ENCODE assay signal across 18 mouse cellular contexts in the genomic region with DNA sequence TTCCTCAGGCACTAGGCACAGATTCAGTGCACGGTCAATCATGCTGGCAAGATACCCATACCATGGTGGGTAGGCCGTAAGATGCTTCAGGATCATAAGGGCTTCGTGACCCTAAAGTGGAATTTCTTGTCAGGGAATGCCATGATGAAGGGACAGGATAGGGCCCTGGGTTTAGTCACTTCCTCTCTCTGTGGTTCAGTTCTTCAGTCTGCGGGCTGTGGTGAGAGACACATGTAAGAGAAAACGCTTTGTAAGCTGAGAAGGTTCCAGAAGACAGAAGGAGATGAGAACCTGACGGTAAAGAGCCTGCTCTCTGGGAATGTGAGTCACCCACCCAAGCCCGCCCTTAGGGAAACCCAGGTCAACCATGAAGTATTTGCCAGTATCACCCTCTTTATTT. TPM values are rescaled to one million over a fixed set of nuclear protein-coding genes. Genes with fewer than 3 reads are reported as not detected.
A peak's percentile ranks its signal among the peaks of the same experiment; 100 is the strongest.
DNase-seq lines count a peak whose midpoint lies in the region; ATAC-seq and TF ChIP-seq lines count a peak whose summit lies in the region.
"Had no signal": no experiment of that assay in that cellular context is flagged by ENCODE, and none has a peak within 500 bp of the region (broad histone marks: within the 10 kb centered on the region; RNA-seq: fewer than 3 reads in every experiment).

No protein-coding gene starts in this region.

- H3K4me3 ChIP-seq in kidney, postnatal 0 days (replicated peaks; ENCODE audit: low read depth, low read length), result no peak overlapping the region
- H3K4me3 ChIP-seq in macrophage (ENCODE audit: inconsistent target), result no peak overlapping the region
- H3K4me3 ChIP-seq: embryonic facial prominence, embryonic 12.5 days; forebrain, embryonic 10.5 days; heart, embryonic 10.5 days; liver, embryonic 13.5 days had no signal

- no peak overlapping the region for H3K4me2 ChIP-seq in kidney, postnatal 0 days (ENCODE audit: low read length)
- H3K4me2 ChIP-seq: embryonic facial prominence, embryonic 12.5 days; liver, embryonic 13.5 days had no signal

- H3K4me1 ChIP-seq in kidney, postnatal 0 days (replicated peaks; ENCODE audit: insufficient read depth, low read length), result no peaks in the 10 kb centered on the region
- H3K4me1 ChIP-seq: heart, embryonic 10.5 days; liver, embryonic 13.5 days had no signal

- TF ChIP-seq CTCF in kidney, postnatal 0 days (IDR thresholded peaks at IDR 0.05; ENCODE audit: low read depth), result no peak

- no peak for ATAC-seq in kidney, postnatal 0 days (replicated peaks; ENCODE audit: low FRiP score, low read depth)

- H3K36me3 ChIP-seq in kidney, postnatal 0 days (ENCODE audit: insufficient read depth, low read length), result no peaks in the 10 kb centered on the region
- H3K36me3 ChIP-seq in macrophage (ENCODE audit: inconsistent target), result no peaks in the 10 kb centered on the region
- H3K36me3 ChIP-seq: embryonic facial prominence, embryonic 12.5 days; forebrain, embryonic 10.5 days; heart, embryonic 10.5 days; liver, embryonic 13.5 days had no signal

- no peaks in the 10 kb centered on the region for H3K27me3 ChIP-seq in kidney, postnatal 0 days (ENCODE audit: insufficient read depth, low read length)
- H3K27me3 ChIP-seq: embryonic facial prominence, embryonic 12.5 days; liver, embryonic 13.5 days had no signal

- DNase-seq in kidney, postnatal 0 days (ENCODE audit: low spot score), result peak; percentile 19
- no peak for DNase-seq in kidney, adult 11 months
- DNase-seq in T-cell, adult 2 months (ENCODE audit: low spot score), result peak; percentile 68
- DNase-seq in thymus, postnatal 0 days (ENCODE audit: low spot score), result peak; percentile 66
- no peak for DNase-seq in urinary bladder, postnatal 36 days (ENCODE audit: low spot score in 2 of 2)
- no peak for DNase-seq in adrenal gland, adult 18-20 months (ENCODE audit: low spot score in 2 of 2)
- DNase-seq in adrenal gland, postnatal 25 days, result no peak
- DNase-seq: adrenal gland, adult 8-10 months; cerebellum, postnatal 25 days; heart, postnatal 36 days; kidney, postnatal 36 days; left cerebral cortex, postnatal 4 days; liver, embryonic 13.5 days; midbrain, embryonic 14.5 days had no signal

- no peak overlapping the region for H3K9ac ChIP-seq in kidney, postnatal 0 days (ENCODE audit: low read depth, low read length)
- H3K9ac ChIP-seq: embryonic facial prominence, embryonic 12.5 days; liver, embryonic 13.5 days had no signal

- no peaks in the 10 kb centered on the region for H3K79me2 ChIP-seq in macrophage (ENCODE audit: inconsistent target)

- H3K9me3 ChIP-seq in kidney, postnatal 0 days (replicated peaks; ENCODE audit: low read length), result no peaks in the 10 kb centered on the region
- H3K9me3 ChIP-seq: embryonic facial prominence, embryonic 12.5 days; heart, embryonic 10.5 days; liver, embryonic 13.5 days had no signal

- 65% methylated on average over 7 of the region's 7 CpGs for WGBS in kidney, postnatal 0 days
- 22% methylated on average over 6 of the region's 7 CpGs for WGBS in macrophage (ENCODE audit: missing documents)

- H3K27ac ChIP-seq in kidney, postnatal 0 days, result no peak overlapping the region
- peak overlapping the region; percentile 12; the same call in 1 of the 2 replicates for H3K27ac ChIP-seq in macrophage
- H3K27ac ChIP-seq: embryonic facial prominence, embryonic 12.5 days; forebrain, embryonic 10.5 days; heart, embryonic 10.5 days; liver, embryonic 13.5 days had no signal

RNA-seq across cellular contexts. Expression of a gene that starts 19.8 kb away (rescaled TPM):
- 3.6 TPM in 2 replicates for polyA plus RNA-seq in kidney, postnatal 0 days (2015; fragmentation: Nextera tagmentation; extraction: Ambion mirVana)
- total RNA-seq in macrophage (2018; cell fraction: chromatin; rRNA removed), result 1 to 10 TPM in 21 of 26 experiments, under 1 TPM in 5; 0.40 to 8.2 (median 3.2) TPM
- 1 to 10 TPM in 13 of 26 experiments, under 1 TPM in 13; 0.22 to 4.1 (median 1.2) TPM for total RNA-seq in macrophage (2018; cell fraction: cytosol; rRNA removed)
- total RNA-seq in macrophage (2018; cell fraction: nucleus; rRNA removed), result 1 to 10 TPM in 21 of 26 experiments, under 1 TPM in 5; 0.21 to 9.6 (median 2.3) TPM
- polyA plus RNA-seq in macrophage (2018), result 0.38 to 3.1 TPM (median 1.9 TPM) in 3 replicates
- 0.91 and 2.0 TPM in 2 replicates for polyA plus RNA-seq in thymus, postnatal 0 days (2015; fragmentation: Nextera tagmentation; extraction: Ambion mirVana)
- 10 to 100 TPM in 1 of 2 experiments, 1 to 10 TPM in 1; 8.6 to 10.1 TPM for total RNA-seq in adrenal gland, adult 18-20 months (2021)
- 5.6 and 6.1 TPM in 2 replicates for total RNA-seq in adrenal gland, postnatal 25 days (2021)

RNA-seq across cellular contexts. Expression of a gene that starts 31.9 kb away (rescaled TPM):
- polyA plus RNA-seq in kidney, postnatal 0 days (2015; fragmentation: Nextera tagmentation; extraction: Ambion mirVana), result 173 and 178 TPM in 2 replicates
- 10 to 100 TPM in 24 of 26 experiments, 1 to 10 TPM in 2; 4.3 to 76.9 (median 28.8) TPM for total RNA-seq in macrophage (2018; cell fraction: chromatin; rRNA removed)
- 100 to 1,000 TPM in 4 of 26 experiments, 10 to 100 TPM in 22; 46.0 to 119 (median 71.5) TPM for total RNA-seq in macrophage (2018; cell fraction: cytosol; rRNA removed)
- 100 to 1,000 TPM in 9 of 26 experiments, 10 to 100 TPM in 17; 51.3 to 143 (median 78.9) TPM for total RNA-seq in macrophage (2018; cell fraction: nucleus; rRNA removed)
- polyA plus RNA-seq in macrophage (2018), result 105 to 185 TPM (median 109 TPM) in 3 replicates
- polyA plus RNA-seq in thymus, postnatal 0 days (2015; fragmentation: Nextera tagmentation; extraction: Ambion mirVana), result 14.0 and 16.8 TPM in 2 replicates
- 100 to 1,000 TPM; 427 to 665 TPM for total RNA-seq in adrenal gland, adult 18-20 months (2021)
- 306 and 318 TPM in 2 replicates for total RNA-seq in adrenal gland, postnatal 25 days (2021)

RNA-seq across cellular contexts. Expression of a gene that starts 48.9 kb away (rescaled TPM):
- polyA plus RNA-seq in kidney, postnatal 0 days (2015; fragmentation: Nextera tagmentation; extraction: Ambion mirVana), result 60.9 and 70.2 TPM in 2 replicates
- total RNA-seq in macrophage (2018; cell fraction: chromatin; rRNA removed), result 1,000 to 10,000 TPM in 10 of 26 experiments, 100 to 1,000 TPM in 16; 471 to 2,042 (median 842) TPM
- 1,000 to 10,000 TPM in 4 of 26 experiments, 100 to 1,000 TPM in 22; 492 to 1,133 (median 611) TPM for total RNA-seq in macrophage (2018; cell fraction: cytosol; rRNA removed)
- total RNA-seq in macrophage (2018; cell fraction: nucleus; rRNA removed), result 1,000 to 10,000 TPM in 21 of 26 experiments, 100 to 1,000 TPM in 5; 701 to 2,394 (median 1,238) TPM
- 251 to 507 TPM (median 488 TPM) in 3 replicates for polyA plus RNA-seq in macrophage (2018)
- polyA plus RNA-seq in thymus, postnatal 0 days (2015; fragmentation: Nextera tagmentation; extraction: Ambion mirVana), result 81.3 and 91.3 TPM in 2 replicates
- total RNA-seq in adrenal gland, adult 18-20 months (2021), result 100 to 1,000 TPM; 138 to 228 TPM
- 165 and 167 TPM in 2 replicates for total RNA-seq in adrenal gland, postnatal 25 days (2021)

RNA-seq across cellular contexts. Expression of a gene that starts 52.5 kb away (rescaled TPM):
- polyA plus RNA-seq in kidney, postnatal 0 days (2015; fragmentation: Nextera tagmentation; extraction: Ambion mirVana), result 28.7 and 34.7 TPM in 2 replicates
- 100 to 1,000 TPM in 6 of 26 experiments, 10 to 100 TPM in 20; 13.8 to 146 (median 63.3) TPM for total RNA-seq in macrophage (2018; cell fraction: chromatin; rRNA removed)
- total RNA-seq in macrophage (2018; cell fraction: cytosol; rRNA removed), result 10 to 100 TPM in 25 of 26 experiments, 1 to 10 TPM in 1; 9.9 to 20.7 (median 16.6) TPM
- 10 to 100 TPM in 23 of 26 experiments, 1 to 10 TPM in 3; 8.6 to 71.6 (median 28.5) TPM for total RNA-seq in macrophage (2018; cell fraction: nucleus; rRNA removed)
- 16.5 to 26.6 TPM (median 17.3 TPM) in 3 replicates for polyA plus RNA-seq in macrophage (2018)
- polyA plus RNA-seq in thymus, postnatal 0 days (2015; fragmentation: Nextera tagmentation; extraction: Ambion mirVana), result 43.1 and 47.8 TPM in 2 replicates
- total RNA-seq in adrenal gland, adult 18-20 months (2021), result 10 to 100 TPM; 45.5 to 52.1 TPM
- total RNA-seq in adrenal gland, postnatal 25 days (2021), result 54.5 and 58.8 TPM in 2 replicates

Comparison
In these comparisons a context has a peak if more than half of its experiments do, and no peak if none do; other contexts are left out.
1. DNase-seq: peak in kidney, postnatal 0 days (single experiment), T-cell, adult 2 months (single experiment) and thymus, postnatal 0 days (single experiment); none in kidney, adult 11 months (single experiment), urinary bladder, postnatal 36 days (0 of 2), adrenal gland, adult 18-20 months (0 of 2) and adrenal gland, postnatal 25 days (single experiment).